Mouse (Mus musculus): ENCODE measurements at regions not wholly inside any gene's neighbourhood (a gene's known extent, or its start where the extent isn't known, plus 50 kb on each side); places are given as distances from the start of the nearest gene placed in this dataset.
A peak's percentile ranks its signal among the peaks of the same experiment; 100 is the strongest.

DNA sequence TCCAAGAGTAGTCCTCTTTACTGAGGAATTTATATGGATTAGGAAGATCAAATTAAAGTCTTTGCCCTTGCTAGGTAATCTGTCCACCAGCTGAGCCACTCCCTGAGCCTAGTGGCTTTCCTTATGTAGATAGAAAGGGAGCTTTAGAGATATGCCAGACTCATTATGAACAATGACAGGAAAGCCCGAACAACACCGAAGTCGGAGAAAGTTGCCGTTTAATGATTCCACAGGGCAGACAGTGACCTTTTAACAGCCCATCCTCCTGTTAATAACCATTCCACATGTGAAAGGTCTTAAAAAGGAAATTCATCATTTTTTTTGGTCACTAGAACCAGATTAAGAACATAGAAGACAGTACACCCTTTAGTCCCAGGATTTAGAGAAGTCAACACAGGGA lies 130.7 kb upstream of the Tbl1xr1 start:
- Histone ChIP-seq H3K9me3 (ENCODE audit: control insufficient read depth, low read length) (no peaks in the 10 kb centered on the region), H3K27ac (ENCODE audit: low read length) (no peak overlapping the region), H3K4me3 (ENCODE audit: low read length) (no peak overlapping the region), H3K27me3 (replicated peaks; ENCODE audit: control insufficient read depth, insufficient read depth, low read length) (no peaks in the 10 kb centered on the region), H3K36me3 (ENCODE audit: control insufficient read depth, insufficient read depth, low read length) (no peaks in the 10 kb centered on the region), H3K9ac (ENCODE audit: low read depth, low read length) (no peak overlapping the region), H3K4me1 (ENCODE audit: control insufficient read depth, insufficient read depth, low read length) (0 out of 2 replicates have a peak, but pooled peaks cover 2% of the 10 kb centered on the region), H3K4me2 (ENCODE audit: low read depth, low read length) (no peak overlapping the region)
- ATAC-seq = no peak
- WGBS = 38% methylated on average over 4 of the region's 4 CpGs

DNA sequence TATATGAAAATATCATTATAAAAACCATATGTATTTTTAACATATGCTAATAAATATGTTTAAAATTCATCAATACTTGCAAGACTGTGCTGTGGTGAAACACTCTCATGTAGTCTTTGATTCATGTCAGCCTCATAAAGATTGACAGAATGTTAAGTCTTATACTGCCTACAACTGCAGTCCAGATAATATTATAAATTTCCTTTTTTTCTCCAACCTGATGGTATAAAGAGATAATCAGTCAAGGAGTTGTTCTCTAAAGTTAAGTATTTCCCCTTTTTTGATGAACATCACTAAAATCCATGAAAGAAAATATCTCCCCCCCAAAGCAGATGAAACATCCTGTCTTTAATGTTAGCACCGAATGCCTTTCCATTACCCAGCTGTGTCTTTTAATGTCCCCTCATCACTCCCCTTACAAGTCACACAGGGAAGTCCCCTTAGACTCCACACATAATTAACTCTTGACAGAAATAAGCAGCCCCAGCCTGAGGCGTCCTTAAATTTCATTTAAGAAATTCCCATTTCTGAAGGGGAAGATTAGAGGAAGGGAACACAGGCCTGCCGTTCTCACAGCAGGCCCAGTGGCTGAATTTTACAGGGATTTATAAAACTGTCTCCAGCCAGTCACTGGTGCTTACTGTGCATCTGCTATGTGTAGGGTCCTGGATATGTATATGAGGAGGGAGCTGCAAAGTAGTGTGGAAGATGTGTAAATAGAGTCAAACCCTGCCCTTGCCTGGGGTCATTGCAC lies 129.0 kb upstream of the Tbl1xr1 start:
- Histone ChIP-seq H3K9ac (ENCODE audit: low read depth, low read length) (no peak overlapping the region), H3K27ac (ENCODE audit: low read length) (no peak overlapping the region), H3K27me3 (replicated peaks; ENCODE audit: control insufficient read depth, insufficient read depth, low read length) (no peaks in the 10 kb centered on the region), H3K4me3 (ENCODE audit: low read length) (no peak overlapping the region), H3K36me3 (ENCODE audit: control insufficient read depth, insufficient read depth, low read length) (no peaks in the 10 kb centered on the region), H3K4me1 (ENCODE audit: control insufficient read depth, insufficient read depth, low read length) (0 out of 2 replicates have a peak, but pooled peaks cover 2% of the 10 kb centered on the region), H3K9me3 (ENCODE audit: control insufficient read depth, low read length) (no peaks in the 10 kb centered on the region), H3K4me2 (ENCODE audit: low read depth, low read length) (no peak overlapping the region)
- ATAC-seq = no peak
- WGBS = 51% methylated on average over 3 of the region's 3 CpGs

DNA sequence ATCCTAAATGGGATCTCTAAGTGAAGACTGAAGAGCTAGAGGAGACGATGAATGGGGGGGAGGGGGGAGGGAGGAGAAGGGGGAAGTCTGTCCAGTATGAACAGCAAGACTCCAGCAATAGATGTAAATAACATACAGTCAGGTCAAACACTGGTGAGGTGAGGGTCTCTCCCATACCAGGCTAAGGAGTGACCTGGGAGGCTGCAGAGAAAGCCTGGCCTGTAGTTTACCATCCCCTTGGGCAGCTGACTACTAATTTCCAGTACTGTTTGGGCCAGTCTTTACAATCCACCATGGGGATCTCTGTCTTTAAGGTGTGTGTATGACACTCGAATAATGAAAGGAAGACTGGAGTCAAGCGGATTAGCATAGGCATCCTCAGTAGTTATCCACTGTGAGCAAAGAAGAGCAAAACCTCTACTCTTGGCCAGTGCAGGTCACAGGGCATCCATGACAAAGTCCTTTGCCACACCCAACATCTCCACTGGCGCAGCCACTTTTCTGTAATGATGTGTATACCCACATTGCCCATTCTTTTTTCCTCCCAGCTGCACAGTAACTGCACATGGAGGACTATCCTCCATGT lies 128.3 kb upstream of the Tbl1xr1 start:
- Histone ChIP-seq H3K27me3 (replicated peaks; ENCODE audit: control insufficient read depth, insufficient read depth, low read length) (no peaks in the 10 kb centered on the region), H3K4me2 (ENCODE audit: low read depth, low read length) (no peak overlapping the region), H3K9me3 (ENCODE audit: control insufficient read depth, low read length) (no peaks in the 10 kb centered on the region), H3K4me3 (ENCODE audit: low read length) (no peak overlapping the region), H3K36me3 (ENCODE audit: control insufficient read depth, insufficient read depth, low read length) (no peaks in the 10 kb centered on the region), H3K4me1 (ENCODE audit: control insufficient read depth, insufficient read depth, low read length) (0 out of 2 replicates have a peak, but pooled peaks cover 2% of the 10 kb centered on the region), H3K9ac (ENCODE audit: low read depth, low read length) (no peak overlapping the region), H3K27ac (ENCODE audit: low read length) (no peak overlapping the region)
- 67% methylated on average over 4 of the region's 4 CpGs for WGBS
- ATAC-seq = no peak

DNA sequence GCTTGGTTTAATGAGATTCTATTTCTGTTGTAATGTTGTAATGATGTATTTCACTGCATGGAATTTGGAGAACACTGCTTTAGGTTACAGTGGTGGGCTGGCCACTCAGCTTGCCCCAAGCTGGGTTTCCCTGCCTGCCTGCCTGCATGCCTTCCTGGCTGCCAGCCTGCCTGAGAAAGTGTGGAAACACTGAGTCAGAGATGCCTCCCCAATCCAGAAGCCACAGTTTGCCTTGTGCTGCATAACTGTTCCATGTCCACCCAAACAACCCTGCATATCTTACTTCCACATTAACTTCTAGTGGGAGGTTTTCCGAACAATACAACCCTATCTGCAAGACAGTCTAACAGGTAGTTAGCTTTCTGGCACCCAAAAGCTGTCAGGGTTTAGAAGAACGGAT lies 127.0 kb upstream of the Tbl1xr1 start:
- H3K27me3 ChIP-seq (replicated peaks; ENCODE audit: control insufficient read depth, insufficient read depth, low read length) = no peaks in the 10 kb centered on the region
- no peak overlapping the region for H3K4me2 ChIP-seq (ENCODE audit: low read depth, low read length)
- no peak for ATAC-seq
- 86% methylated on average over 2 of the region's 2 CpGs for WGBS
- H3K9ac ChIP-seq (ENCODE audit: low read depth, low read length) = no peak overlapping the region
- H3K9me3 ChIP-seq (ENCODE audit: control insufficient read depth, low read length) = no peaks in the 10 kb centered on the region
- no peak overlapping the region for H3K4me3 ChIP-seq (ENCODE audit: low read length)
- no peak overlapping the region for H3K27ac ChIP-seq (ENCODE audit: low read length)
- H3K36me3 ChIP-seq (ENCODE audit: control insufficient read depth, insufficient read depth, low read length) = no peaks in the 10 kb centered on the region
- 0 out of 2 replicates have a peak, but pooled peaks cover 2% of the 10 kb centered on the region for H3K4me1 ChIP-seq (ENCODE audit: control insufficient read depth, insufficient read depth, low read length)

DNA sequence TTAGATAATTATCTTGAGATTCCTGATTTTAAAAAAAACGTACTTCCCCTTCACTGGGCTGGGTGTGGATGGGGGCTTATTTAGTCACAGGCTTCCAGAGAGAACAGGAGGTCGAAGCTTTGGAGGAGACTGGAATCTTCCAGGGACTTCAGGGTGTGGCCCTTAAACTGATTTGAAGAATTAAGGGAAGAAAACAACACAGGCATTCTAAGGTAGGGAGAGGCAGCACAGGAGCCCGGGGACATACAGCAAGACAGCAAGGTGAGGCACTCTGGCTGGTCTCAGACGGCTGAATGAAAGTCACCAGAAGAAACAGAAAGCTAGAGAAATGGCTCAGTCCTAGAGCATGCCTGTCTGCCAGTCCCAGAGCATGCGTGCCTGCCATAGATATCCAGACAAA lies 125.9 kb upstream of the Tbl1xr1 start:
- no peaks in the 10 kb centered on the region for H3K9me3 ChIP-seq (ENCODE audit: control insufficient read depth, low read length)
- no peak overlapping the region for H3K9ac ChIP-seq (ENCODE audit: low read depth, low read length)
- H3K4me2 ChIP-seq (ENCODE audit: low read depth, low read length) = no peak overlapping the region
- no peak for ATAC-seq
- H3K4me1 ChIP-seq (ENCODE audit: control insufficient read depth, insufficient read depth, low read length) = 0 out of 2 replicates have a peak, but pooled peaks cover 2% of the 10 kb centered on the region
- H3K36me3 ChIP-seq (ENCODE audit: control insufficient read depth, insufficient read depth, low read length) = no peaks in the 10 kb centered on the region
- H3K27ac ChIP-seq (ENCODE audit: low read length) = no peak overlapping the region
- no peaks in the 10 kb centered on the region for H3K27me3 ChIP-seq (replicated peaks; ENCODE audit: control insufficient read depth, insufficient read depth, low read length)
- WGBS = 66% methylated on average over 5 of the region's 5 CpGs
- H3K4me3 ChIP-seq (ENCODE audit: low read length) = no peak overlapping the region

DNA sequence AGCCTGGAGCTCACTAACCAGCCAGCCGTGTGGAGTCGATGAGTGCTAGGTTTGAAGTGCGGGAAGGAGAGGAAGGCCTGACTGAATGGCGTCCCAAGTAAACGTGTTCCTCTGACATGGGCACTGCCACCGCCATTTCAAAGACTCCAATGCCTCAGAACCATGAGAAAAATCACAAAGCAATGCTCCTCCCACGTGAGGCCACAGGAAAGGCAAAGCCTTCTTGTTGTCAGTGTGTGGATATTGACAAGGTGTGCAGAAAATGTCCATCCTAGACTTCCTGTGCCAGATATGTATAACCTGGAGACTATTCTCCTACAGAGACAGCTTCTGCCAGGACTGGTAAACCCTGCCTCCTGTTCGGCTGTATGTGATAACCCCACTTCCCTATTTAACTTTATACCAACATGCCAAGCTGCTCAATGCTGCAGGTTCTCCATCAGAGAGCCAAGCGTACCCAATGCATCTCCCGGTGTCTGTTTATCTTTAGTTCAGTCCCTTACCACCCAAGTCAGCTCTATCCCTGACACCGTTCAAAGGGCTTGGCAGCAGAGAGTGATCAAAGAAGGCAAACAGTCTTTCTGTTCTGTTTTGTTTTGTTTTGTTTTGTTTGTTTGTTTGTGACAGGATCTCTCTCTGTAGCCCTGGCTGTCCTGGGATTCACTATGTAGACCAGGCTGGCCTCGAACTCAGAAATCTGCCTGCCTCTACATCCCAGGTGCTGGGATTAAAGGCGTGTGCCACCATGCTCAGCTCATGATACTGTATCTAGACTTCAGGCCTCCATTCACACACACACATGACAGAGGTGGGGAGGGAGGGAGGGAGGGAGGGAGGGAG lies 124.8 kb upstream of the Tbl1xr1 start:
- 86% methylated on average over 13 of the region's 13 CpGs for WGBS
- Histone ChIP-seq H3K4me2 (ENCODE audit: low read depth, low read length) (no peak overlapping the region), H3K36me3 (ENCODE audit: control insufficient read depth, insufficient read depth, low read length) (no peaks in the 10 kb centered on the region), H3K9ac (ENCODE audit: low read depth, low read length) (no peak overlapping the region), H3K9me3 (ENCODE audit: control insufficient read depth, low read length) (no peaks in the 10 kb centered on the region), H3K4me1 (ENCODE audit: control insufficient read depth, insufficient read depth, low read length) (no peaks in the 10 kb centered on the region), H3K4me3 (ENCODE audit: low read length) (no peak overlapping the region), H3K27me3 (replicated peaks; ENCODE audit: control insufficient read depth, insufficient read depth, low read length) (no peaks in the 10 kb centered on the region), H3K27ac (ENCODE audit: low read length) (no peak overlapping the region)
- no peak for ATAC-seq

DNA sequence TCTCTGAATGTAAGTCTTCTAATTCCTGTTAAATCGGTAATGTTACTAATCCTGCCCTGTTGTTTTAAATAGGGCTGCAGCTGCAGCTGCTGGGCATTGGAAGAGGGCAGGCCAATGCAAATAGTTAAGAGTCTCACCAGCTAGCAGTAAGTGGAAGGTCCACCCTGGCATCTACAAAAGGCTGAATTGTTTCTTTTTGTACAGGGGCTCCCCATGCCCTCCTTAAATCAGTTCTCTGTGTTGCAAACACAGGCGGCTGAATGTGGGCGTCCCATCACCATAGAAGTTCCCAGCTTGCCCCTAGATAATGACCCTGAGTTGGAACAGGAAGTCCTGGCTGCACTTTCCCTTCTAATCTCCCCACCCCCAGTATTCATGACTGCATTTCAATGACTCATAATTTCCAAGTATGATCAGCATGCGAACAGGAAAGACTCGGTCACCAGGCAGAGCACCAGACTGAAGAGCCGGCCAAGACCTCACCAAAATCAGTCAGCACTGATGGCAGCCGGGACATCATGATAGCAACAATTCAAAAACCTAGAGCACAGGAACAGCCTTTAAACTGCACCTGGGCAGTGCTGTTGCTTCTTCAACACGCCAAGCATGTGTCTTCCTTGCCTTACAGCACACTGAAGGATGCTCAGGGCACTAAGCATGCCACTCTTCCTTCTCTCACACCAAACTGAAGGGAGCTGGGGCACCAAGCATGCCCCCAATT lies 123.6 kb upstream of the Tbl1xr1 start:
- no peak overlapping the region for H3K4me3 ChIP-seq (ENCODE audit: low read length)
- no peaks in the 10 kb centered on the region for H3K27me3 ChIP-seq (replicated peaks; ENCODE audit: control insufficient read depth, insufficient read depth, low read length)
- 58% methylated on average over 8 of the region's 8 CpGs for WGBS
- H3K36me3 ChIP-seq (ENCODE audit: control insufficient read depth, insufficient read depth, low read length) = no peaks in the 10 kb centered on the region
- no peaks in the 10 kb centered on the region for H3K4me1 ChIP-seq (ENCODE audit: control insufficient read depth, insufficient read depth, low read length)
- H3K4me2 ChIP-seq (ENCODE audit: low read depth, low read length) = no peak overlapping the region
- H3K27ac ChIP-seq (ENCODE audit: low read length) = no peak overlapping the region
- no peak overlapping the region for H3K9ac ChIP-seq (ENCODE audit: low read depth, low read length)
- H3K9me3 ChIP-seq (ENCODE audit: control insufficient read depth, low read length) = no peaks in the 10 kb centered on the region
- peak; percentile 72 for ATAC-seq

DNA sequence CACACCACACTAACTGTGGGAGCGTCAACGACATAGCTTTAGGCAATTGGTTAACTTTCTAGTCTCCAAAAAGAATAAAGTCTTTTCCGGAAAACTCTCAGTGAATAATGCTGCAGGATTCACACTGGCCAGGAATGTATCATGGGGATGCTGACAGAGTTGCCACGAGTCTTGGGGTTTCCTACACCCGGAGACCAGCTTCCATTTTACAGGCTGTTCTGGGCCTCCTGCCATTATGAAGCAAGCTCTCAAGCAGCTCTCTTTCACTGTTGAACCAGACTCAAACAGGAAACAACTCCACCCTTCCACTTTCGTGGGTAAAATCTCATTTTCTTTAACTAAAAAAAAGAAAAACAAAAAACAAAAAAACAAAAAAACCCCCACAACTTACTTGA lies 123.0 kb upstream of the Tbl1xr1 start:
- Histone ChIP-seq H3K4me3 (ENCODE audit: low read length) (no peak overlapping the region), H3K36me3 (ENCODE audit: control insufficient read depth, insufficient read depth, low read length) (no peaks in the 10 kb centered on the region), H3K27ac (ENCODE audit: low read length) (no peak overlapping the region), H3K4me2 (ENCODE audit: low read depth, low read length) (no peak overlapping the region), H3K9me3 (ENCODE audit: control insufficient read depth, low read length) (no peaks in the 10 kb centered on the region), H3K9ac (ENCODE audit: low read depth, low read length) (no peak overlapping the region), H3K27me3 (replicated peaks; ENCODE audit: control insufficient read depth, insufficient read depth, low read length) (no peaks in the 10 kb centered on the region), H3K4me1 (ENCODE audit: control insufficient read depth, insufficient read depth, low read length) (no peaks in the 10 kb centered on the region)
- 87% methylated on average over 6 of the region's 6 CpGs for WGBS
- ATAC-seq = no peak

DNA sequence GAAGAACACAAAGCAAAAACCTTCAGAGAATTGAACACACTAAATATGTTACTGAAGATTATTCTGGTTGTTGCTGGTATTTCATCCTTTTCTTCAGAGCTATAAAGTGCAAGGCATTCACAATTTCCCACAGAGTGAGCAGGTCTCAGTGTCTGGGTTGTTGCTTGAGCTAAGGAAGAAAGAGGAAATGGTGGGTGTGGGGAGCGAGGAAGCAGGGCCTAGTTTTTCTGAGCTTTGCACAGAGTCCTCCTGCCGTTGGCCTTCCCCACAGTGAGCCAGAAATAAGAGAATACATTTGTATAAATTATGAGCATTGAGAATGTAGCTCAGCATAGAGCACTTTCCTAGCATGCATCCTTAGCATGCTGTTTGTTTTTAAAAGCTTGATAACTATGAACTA lies 120.8 kb upstream of the Tbl1xr1 start:
- H3K27me3 ChIP-seq (replicated peaks; ENCODE audit: control insufficient read depth, insufficient read depth, low read length) = no peaks in the 10 kb centered on the region
- H3K4me2 ChIP-seq (ENCODE audit: low read depth, low read length) = no peak overlapping the region
- H3K36me3 ChIP-seq (ENCODE audit: control insufficient read depth, insufficient read depth, low read length) = no peaks in the 10 kb centered on the region
- H3K4me3 ChIP-seq (ENCODE audit: low read length) = no peak overlapping the region
- 66% methylated on average over 2 of the region's 2 CpGs for WGBS
- H3K4me1 ChIP-seq (ENCODE audit: control insufficient read depth, insufficient read depth, low read length) = no peaks in the 10 kb centered on the region
- ATAC-seq = no peak
- no peaks in the 10 kb centered on the region for H3K9me3 ChIP-seq (ENCODE audit: control insufficient read depth, low read length)
- H3K27ac ChIP-seq (ENCODE audit: low read length) = no peak overlapping the region
- no peak overlapping the region for H3K9ac ChIP-seq (ENCODE audit: low read depth, low read length)
